Mouse (Mus musculus): Measurements from ENCODE around the gene Iqcj. TPM values are rescaled to one million over a fixed set of nuclear protein-coding genes. Genes with fewer than 3 reads are reported as not detected.

Iqcj gene
- polyA plus RNA-seq, 1 experiment from 2014 or later = not detected

GRCm38 (mm10) chr3:67931181-67931580 is 39.2 kb downstream of the Iqcj start:
- Histone ChIP-seq H3K36me3 (ENCODE audit: control insufficient read depth, insufficient read depth, low read length) (no peaks in the 10 kb centered on the region), H3K4me1 (ENCODE audit: control insufficient read depth, insufficient read depth, low read length) (no peaks in the 10 kb centered on the region), H3K9ac (ENCODE audit: low read depth, low read length) (no peak overlapping the region), H3K9me3 (ENCODE audit: control insufficient read depth, low read length) (no peaks in the 10 kb centered on the region), H3K4me2 (ENCODE audit: low read depth, low read length) (no peak overlapping the region), H3K27ac (replicated peaks; ENCODE audit: low read depth, low read length) (no peak overlapping the region), H3K27me3 (replicated peaks; ENCODE audit: control insufficient read depth, insufficient read depth, low read length) (no peaks in the 10 kb centered on the region), H3K4me3 (ENCODE audit: low read depth, low read length) (no peak overlapping the region)
- ATAC-seq (ENCODE audit: low read depth) (no peak), DNase-seq (ENCODE audit: low spot score) (no peak)
- WGBS = 91% methylated on average over 8 of the region's 8 CpGs

- no peaks in the 10 kb centered on the region for H3K36me3 ChIP-seq (ENCODE audit: control insufficient read depth, insufficient read depth, low read length)
- H3K4me3 ChIP-seq (ENCODE audit: low read depth, low read length) = no peak overlapping the region
- H3K27me3 ChIP-seq (replicated peaks; ENCODE audit: control insufficient read depth, insufficient read depth, low read length) = no peaks in the 10 kb centered on the region
- no peak overlapping the region for H3K27ac ChIP-seq (replicated peaks; ENCODE audit: low read depth, low read length)
- WGBS = 68% methylated on average over 3 of the region's 3 CpGs
- peak; percentile 36 for DNase-seq (ENCODE audit: low spot score)
- H3K4me1 ChIP-seq (ENCODE audit: control insufficient read depth, insufficient read depth, low read length) = no peaks in the 10 kb centered on the region
- no peak for ATAC-seq (ENCODE audit: low read depth)
- H3K9me3 ChIP-seq (ENCODE audit: control insufficient read depth, low read length) = no peaks in the 10 kb centered on the region
- no peak overlapping the region for H3K9ac ChIP-seq (ENCODE audit: low read depth, low read length)
- H3K4me2 ChIP-seq (ENCODE audit: low read depth, low read length) = no peak overlapping the region
Measured at GRCm38 (mm10) chr3:67931914-67932313, 39.9 kb downstream of the Iqcj start.

- H3K9me3 ChIP-seq (ENCODE audit: control insufficient read depth, low read length) = no peaks in the 10 kb centered on the region
- ATAC-seq (ENCODE audit: low read depth) (no peak), DNase-seq (ENCODE audit: low spot score) (no peak)
- H3K36me3 ChIP-seq (ENCODE audit: control insufficient read depth, insufficient read depth, low read length) = no peaks in the 10 kb centered on the region
- no peaks in the 10 kb centered on the region for H3K27me3 ChIP-seq (replicated peaks; ENCODE audit: control insufficient read depth, insufficient read depth, low read length)
- no peak overlapping the region for H3K27ac ChIP-seq (replicated peaks; ENCODE audit: low read depth, low read length)
- 78% methylated on average over 3 of the region's 3 CpGs for WGBS
- H3K9ac ChIP-seq (ENCODE audit: low read depth, low read length) = no peak overlapping the region
- no peaks in the 10 kb centered on the region for H3K4me1 ChIP-seq (ENCODE audit: control insufficient read depth, insufficient read depth, low read length)
- no peak overlapping the region for H3K4me3 ChIP-seq (ENCODE audit: low read depth, low read length)
- no peak overlapping the region for H3K4me2 ChIP-seq (ENCODE audit: low read depth, low read length)
Measured at GRCm38 (mm10) chr3:67935829-67936228, 43.8 kb downstream of the Iqcj start.

GRCm38 (mm10) chr3:67947000-67947399 is 55.0 kb downstream of the Iqcj start:
- 79% methylated on average over 2 of the region's 2 CpGs for WGBS
- Histone ChIP-seq H3K4me3 (ENCODE audit: low read depth, low read length) (no peak overlapping the region), H3K9ac (ENCODE audit: low read depth, low read length) (no peak overlapping the region), H3K27me3 (replicated peaks; ENCODE audit: control insufficient read depth, insufficient read depth, low read length) (no peaks in the 10 kb centered on the region), H3K36me3 (ENCODE audit: control insufficient read depth, insufficient read depth, low read length) (no peaks in the 10 kb centered on the region), H3K4me1 (ENCODE audit: control insufficient read depth, insufficient read depth, low read length) (no peaks in the 10 kb centered on the region), H3K4me2 (ENCODE audit: low read depth, low read length) (no peak overlapping the region), H3K9me3 (ENCODE audit: control insufficient read depth, low read length) (no peaks in the 10 kb centered on the region), H3K27ac (replicated peaks; ENCODE audit: low read depth, low read length) (no peak overlapping the region)
- ATAC-seq (ENCODE audit: low read depth) (peak; percentile 65; the same call in 1 of the 2 replicates), DNase-seq (ENCODE audit: low spot score) (peak; percentile 55)

- no peaks in the 10 kb centered on the region for H3K36me3 ChIP-seq (ENCODE audit: control insufficient read depth, insufficient read depth, low read length)
- peak; percentile 47; the same call in 1 of the 2 replicates for ATAC-seq (ENCODE audit: low read depth)
- H3K9me3 ChIP-seq (ENCODE audit: control insufficient read depth, low read length) = no peaks in the 10 kb centered on the region
- H3K27me3 ChIP-seq (replicated peaks; ENCODE audit: control insufficient read depth, insufficient read depth, low read length) = no peaks in the 10 kb centered on the region
- no peak overlapping the region for H3K27ac ChIP-seq (replicated peaks; ENCODE audit: low read depth, low read length)
- peak; percentile 62 for DNase-seq (ENCODE audit: low spot score)
- 0 out of 2 replicates have a peak, but pooled peaks cover 12% of the 10 kb centered on the region for H3K4me1 ChIP-seq (ENCODE audit: control insufficient read depth, insufficient read depth, low read length)
- 36% methylated on average over 5 of the region's 5 CpGs for WGBS
- H3K4me2 ChIP-seq (ENCODE audit: low read depth, low read length) = no peak overlapping the region
- no peak overlapping the region for H3K4me3 ChIP-seq (ENCODE audit: low read depth, low read length)
- no peak overlapping the region for H3K9ac ChIP-seq (ENCODE audit: low read depth, low read length)
Measured at GRCm38 (mm10) chr3:67952517-67952940, 60.5 kb downstream of the Iqcj start.

GRCm38 (mm10) chr3:67954459-67955065 is 62.5 kb downstream of the Iqcj start:
- no peaks in the 10 kb centered on the region for H3K36me3 ChIP-seq (ENCODE audit: control insufficient read depth, insufficient read depth, low read length)
- no peak overlapping the region for H3K4me2 ChIP-seq (ENCODE audit: low read depth, low read length)
- no peaks in the 10 kb centered on the region for H3K27me3 ChIP-seq (replicated peaks; ENCODE audit: control insufficient read depth, insufficient read depth, low read length)
- 16% methylated on average over 5 of the region's 5 CpGs for WGBS
- 0 out of 2 replicates have a peak, but pooled peaks cover 12% of the 10 kb centered on the region for H3K4me1 ChIP-seq (ENCODE audit: control insufficient read depth, insufficient read depth, low read length)
- peak; percentile 31 for DNase-seq (ENCODE audit: low spot score)
- no peak overlapping the region for H3K4me3 ChIP-seq (ENCODE audit: low read depth, low read length)
- no peak for ATAC-seq (ENCODE audit: low read depth)
- no peak overlapping the region for H3K9ac ChIP-seq (ENCODE audit: low read depth, low read length)
- no peaks in the 10 kb centered on the region for H3K9me3 ChIP-seq (ENCODE audit: control insufficient read depth, low read length)
- H3K27ac ChIP-seq (replicated peaks; ENCODE audit: low read depth, low read length) = no peak overlapping the region

GRCm38 (mm10) chr3:67959672-67960071 is 67.7 kb downstream of the Iqcj start:
- WGBS = 47% methylated on average over 7 of the region's 7 CpGs
- Histone ChIP-seq H3K9ac (ENCODE audit: low read depth, low read length) (no peak overlapping the region), H3K4me1 (ENCODE audit: control insufficient read depth, insufficient read depth, low read length) (no peaks in the 10 kb centered on the region), H3K4me2 (ENCODE audit: low read depth, low read length) (no peak overlapping the region), H3K36me3 (ENCODE audit: control insufficient read depth, insufficient read depth, low read length) (no peaks in the 10 kb centered on the region), H3K27me3 (replicated peaks; ENCODE audit: control insufficient read depth, insufficient read depth, low read length) (no peaks in the 10 kb centered on the region), H3K9me3 (ENCODE audit: control insufficient read depth, low read length) (no peaks in the 10 kb centered on the region), H3K27ac (replicated peaks; ENCODE audit: low read depth, low read length) (no peak overlapping the region), H3K4me3 (ENCODE audit: low read depth, low read length) (no peak overlapping the region)
- DNase-seq (ENCODE audit: low spot score) (no peak), ATAC-seq (ENCODE audit: low read depth) (no peak)

- Histone ChIP-seq H3K4me3 (ENCODE audit: low read depth, low read length) (no peak overlapping the region), H3K36me3 (ENCODE audit: control insufficient read depth, insufficient read depth, low read length) (no peaks in the 10 kb centered on the region), H3K4me2 (ENCODE audit: low read depth, low read length) (no peak overlapping the region), H3K27me3 (replicated peaks; ENCODE audit: control insufficient read depth, insufficient read depth, low read length) (no peaks in the 10 kb centered on the region), H3K27ac (replicated peaks; ENCODE audit: low read depth, low read length) (no peak overlapping the region), H3K4me1 (ENCODE audit: control insufficient read depth, insufficient read depth, low read length) (no peaks in the 10 kb centered on the region), H3K9me3 (ENCODE audit: control insufficient read depth, low read length) (no peaks in the 10 kb centered on the region), H3K9ac (ENCODE audit: low read depth, low read length) (no peak overlapping the region)
- 32% methylated on average over 3 of the region's 3 CpGs for WGBS
- ATAC-seq (ENCODE audit: low read depth) = 0 out of 2 replicates have a peak, but pooled peaks have one; percentile 33
- DNase-seq (ENCODE audit: low spot score) = peak; percentile 4
Measured at GRCm38 (mm10) chr3:67960133-67960532, 68.1 kb downstream of the Iqcj start.

GRCm38 (mm10) chr3:67960727-67961126 is 68.7 kb downstream of the Iqcj start:
- Histone ChIP-seq H3K4me3 (ENCODE audit: low read depth, low read length) (no peak overlapping the region), H3K9me3 (ENCODE audit: control insufficient read depth, low read length) (no peaks in the 10 kb centered on the region), H3K9ac (ENCODE audit: low read depth, low read length) (no peak overlapping the region), H3K27ac (replicated peaks; ENCODE audit: low read depth, low read length) (no peak overlapping the region), H3K36me3 (ENCODE audit: control insufficient read depth, insufficient read depth, low read length) (no peaks in the 10 kb centered on the region), H3K27me3 (replicated peaks; ENCODE audit: control insufficient read depth, insufficient read depth, low read length) (no peaks in the 10 kb centered on the region), H3K4me2 (ENCODE audit: low read depth, low read length) (no peak overlapping the region), H3K4me1 (ENCODE audit: control insufficient read depth, insufficient read depth, low read length) (no peaks in the 10 kb centered on the region)
- DNase-seq (ENCODE audit: low spot score) (no peak), ATAC-seq (ENCODE audit: low read depth) (no peak)

Data from embryonic facial prominence, embryonic 14.5 days (tissue).